Mouse (Mus musculus) small intestine, adult 2 months (tissue): ENCODE results near the gene Syngr3. TPM values are rescaled to one million over a fixed set of nuclear protein-coding genes. Genes with fewer than 3 reads are reported as not detected.

Experiments used
- H3K27ac ChIP-seq: fragments of 200-500 bp; 2 replicates; pipeline ENCODE4 v1.5.1; 2012; ENCODE audit warnings: low read depth, low read length, control low read depth, inconsistent platforms; ENCODE audit not compliant: insufficient read depth
- H3K27me3 ChIP-seq: fragments of 200-500 bp; 2 replicates; pipeline ENCODE4 v1.6.1; 2012; ENCODE audit warnings: mild to moderate bottlenecking, moderate library complexity, low read length, inconsistent platforms; ENCODE audit not compliant: control insufficient read depth, insufficient read depth
- H3K36me3 ChIP-seq: fragments of 200-500 bp; 2 replicates; pipeline ENCODE4 v1.6.1; 2012; ENCODE audit warnings: mild to moderate bottlenecking, low read length, control low read depth, inconsistent platforms; ENCODE audit not compliant: control insufficient read depth, insufficient read depth
- H3K4me1 ChIP-seq: fragments of 200-500 bp; 2 replicates; pipeline ENCODE4 v1.6.1; 2012; ENCODE audit warnings: low read length, inconsistent platforms, mixed read lengths; ENCODE audit not compliant: control insufficient read depth, insufficient read depth, insufficient read length
- H3K4me3 ChIP-seq: fragments of 200-500 bp; 2 replicates; pipeline ENCODE4 v1.5.1; 2012; ENCODE audit warnings: low read depth, mild to moderate bottlenecking, control low read depth, inconsistent platforms, low read length, moderate library complexity
- CTCF ChIP-seq: fragments of 200-500 bp; IDR thresholded peaks from 2 replicates; pipeline ENCODE4 v1.5.1; 2012; ENCODE audit warnings: low read depth, mild to moderate bottlenecking, control low read depth, inconsistent platforms, low read length, moderate library complexity, mixed read lengths; ENCODE audit not compliant: insufficient replicate concordance, insufficient read length; ENCODE audit errors: extremely low read depth
- POLR2A ChIP-seq: fragments of 200-500 bp; IDR thresholded peaks from 2 replicates; pipeline ENCODE4 v1.6.1; 2012; ENCODE audit warnings: low read depth, mild to moderate bottlenecking, control low read depth, inconsistent platforms, low read length, moderate library complexity
- WGBS: fragments of 180-500 bp; shearing (Covaris S2); methylation state at CpG from one replicate; pipeline ENCODE4 v1.1.7; 2018; 5-methylcytosine and 5-hydroxymethylcytosine counted together
- polyA plus RNA-seq: library from polyadenylated mRNA; depleted of rRNA; stranded (reverse); fragments of >200 nt; gene quantifications from 2 replicates; pipeline ENCODE4 v1.2.3, GENCODE M21; 2012

Syngr3 gene
- polyA plus RNA-seq, 1 experiment: 1.3 TPM

DNA sequence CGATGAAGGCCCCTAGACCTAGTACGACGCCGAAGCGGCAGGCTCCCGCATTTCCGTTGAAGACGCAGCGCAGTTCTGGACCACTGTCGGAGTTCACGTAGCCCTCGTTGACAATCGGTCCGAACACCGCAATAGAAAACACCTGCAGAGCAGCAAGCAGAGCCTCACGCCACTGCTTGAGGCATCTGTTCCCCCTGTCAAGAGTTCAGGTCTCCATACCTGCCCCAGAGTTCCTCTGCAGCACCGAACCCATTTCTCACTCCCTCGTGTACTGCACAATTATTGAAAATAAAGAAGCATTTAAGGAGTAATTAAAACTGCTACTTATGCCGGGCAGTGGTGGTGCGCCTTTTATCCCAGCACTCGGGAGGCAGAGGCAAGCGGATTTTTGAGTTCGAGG is 2.2 kb downstream of the Syngr3 start:
- no peak overlapping the region for H3K27ac ChIP-seq
- peaks cover 13% of the 10 kb centered on the region for H3K4me1 ChIP-seq
- H3K27me3 ChIP-seq: peaks cover 17% of the 10 kb centered on the region
- H3K36me3 ChIP-seq: peaks cover 2% of the 10 kb centered on the region; the same call in 1 of the 2 replicates
- no peak for TF ChIP-seq CTCF
- TF ChIP-seq POLR2A: no peak
- peak overlapping the region; percentile 74 for H3K4me3 ChIP-seq
- 24% methylated on average over 23 of the region's 23 CpGs for WGBS

DNA sequence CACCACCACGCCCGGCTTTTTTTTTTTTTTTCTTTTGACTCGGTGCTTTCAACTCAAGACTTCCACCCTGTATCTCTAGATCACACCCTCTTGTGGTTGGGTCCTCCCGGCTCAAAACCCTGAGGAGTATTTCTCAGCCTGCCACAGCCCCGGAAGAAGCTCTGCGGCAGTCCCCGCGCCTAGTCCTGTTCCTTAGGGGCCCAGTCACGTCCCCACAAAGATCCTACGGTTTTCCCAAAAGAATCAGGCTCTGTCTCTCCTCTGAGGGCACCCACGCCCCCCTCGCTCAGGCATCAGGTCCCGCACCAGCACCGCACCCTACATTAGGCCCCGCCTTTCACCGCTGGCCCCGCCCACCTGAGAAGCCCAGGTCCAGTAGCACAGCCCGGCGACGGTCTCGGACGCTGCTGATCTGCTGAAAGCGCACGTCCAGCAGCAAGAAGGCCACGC is 2.6 kb downstream of the Syngr3 start:
- H3K4me3 ChIP-seq: peak overlapping the region; percentile 74
- no peak overlapping the region for H3K27ac ChIP-seq
- peaks cover 17% of the 10 kb centered on the region for H3K27me3 ChIP-seq
- peaks cover 13% of the 10 kb centered on the region for H3K4me1 ChIP-seq
- under 1% methylated on average over 25 of the region's 25 CpGs for WGBS
- H3K36me3 ChIP-seq: peaks cover 4% of the 10 kb centered on the region; the same call in 1 of the 2 replicates
- TF ChIP-seq CTCF: no peak
- TF ChIP-seq POLR2A: no peak

DNA sequence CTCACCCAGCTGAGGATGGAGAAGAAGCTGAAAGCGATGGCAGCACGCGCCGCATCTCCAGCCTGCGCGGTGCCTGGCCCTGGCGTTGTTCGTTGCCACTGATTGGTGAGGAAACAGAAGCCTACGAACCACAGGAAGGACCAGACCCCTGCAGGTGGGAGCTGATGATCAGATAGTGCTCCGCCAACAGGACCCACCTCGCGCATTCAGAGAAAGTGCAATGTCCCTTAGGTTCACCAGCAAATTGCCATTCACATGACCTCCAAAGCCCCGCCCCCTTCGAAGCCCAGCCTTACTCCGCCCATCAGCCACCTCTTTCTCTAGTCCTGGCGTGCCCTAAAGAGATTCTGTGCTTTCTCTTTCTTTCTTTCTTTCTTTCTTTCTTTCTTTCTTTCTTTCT is 3.2 kb downstream of the Syngr3 start:
- Histone ChIP-seq H3K27me3 (peaks cover 17% of the 10 kb centered on the region), H3K4me1 (peaks cover 13% of the 10 kb centered on the region), H3K36me3 (peaks cover 8% of the 10 kb centered on the region), H3K27ac (no peak overlapping the region), H3K4me3 (peak overlapping the region; percentile 24)
- no peak for TF ChIP-seq POLR2A
- no peak for TF ChIP-seq CTCF
- WGBS: 50% methylated on average over 16 of the region's 16 CpGs

DNA sequence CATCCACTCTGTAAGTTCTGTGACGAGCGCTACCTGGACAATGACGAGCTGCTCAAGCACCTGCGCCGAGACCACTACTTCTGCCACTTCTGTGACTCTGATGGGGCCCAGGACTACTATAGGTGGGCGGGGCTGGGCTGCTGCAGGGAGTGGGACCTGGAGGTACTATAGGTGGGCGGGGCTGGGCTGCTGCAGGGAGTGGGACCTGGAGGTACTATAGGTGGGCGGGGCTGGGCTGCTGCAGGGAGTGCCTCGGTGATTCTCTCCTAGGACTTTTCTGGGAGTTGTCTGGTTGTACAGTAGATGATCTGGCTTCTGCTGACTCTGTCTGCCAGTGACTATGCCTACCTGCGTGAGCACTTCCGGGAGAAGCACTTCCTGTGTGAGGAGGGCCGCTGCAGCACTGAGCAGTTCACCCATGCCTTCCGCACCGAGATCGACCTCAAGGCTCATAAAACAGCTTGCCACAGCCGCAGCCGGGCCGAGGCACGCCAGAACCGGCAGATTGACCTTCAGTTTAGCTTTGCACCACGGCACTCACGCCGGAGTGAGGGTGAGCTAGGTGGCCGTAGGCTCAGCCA is 12.2 kb downstream of the Syngr3 start:
- 69% methylated on average over 24 of the region's 24 CpGs for WGBS
- Histone ChIP-seq H3K27me3 (no peaks in the 10 kb centered on the region), H3K4me1 (peaks cover 4% of the 10 kb centered on the region), H3K4me3 (no peak overlapping the region), H3K36me3 (peaks cover 54% of the 10 kb centered on the region), H3K27ac (peak overlapping the region; percentile 47)
- no peak for TF ChIP-seq POLR2A
- TF ChIP-seq CTCF: no peak

DNA sequence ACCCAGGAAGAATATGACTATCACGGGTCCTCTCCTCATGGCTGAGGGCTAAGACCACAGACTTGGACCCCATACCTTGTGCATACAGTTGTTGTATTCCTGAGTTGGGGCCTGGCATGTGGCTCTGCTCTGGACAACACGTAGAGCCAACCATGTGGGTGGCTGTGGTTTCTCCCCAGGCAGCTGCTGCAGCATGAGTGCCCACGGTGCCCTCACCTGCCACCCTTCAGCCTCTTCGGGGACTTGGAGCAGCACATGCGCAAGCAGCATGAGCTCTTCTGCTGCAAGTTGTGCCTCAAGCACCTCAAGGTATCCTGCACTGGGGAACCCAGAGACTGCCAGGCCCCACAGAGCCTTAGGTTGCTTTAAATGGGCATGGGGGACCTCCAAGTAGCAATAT is 12.9 kb downstream of the Syngr3 start:
- Histone ChIP-seq H3K4me3 (no peak overlapping the region), H3K27me3 (no peaks in the 10 kb centered on the region), H3K27ac (no peak overlapping the region), H3K4me1 (peaks cover 9% of the 10 kb centered on the region), H3K36me3 (peaks cover 48% of the 10 kb centered on the region)
- TF ChIP-seq POLR2A: no peak
- TF ChIP-seq CTCF: no peak
- WGBS: 94% methylated on average over 5 of the region's 5 CpGs

DNA sequence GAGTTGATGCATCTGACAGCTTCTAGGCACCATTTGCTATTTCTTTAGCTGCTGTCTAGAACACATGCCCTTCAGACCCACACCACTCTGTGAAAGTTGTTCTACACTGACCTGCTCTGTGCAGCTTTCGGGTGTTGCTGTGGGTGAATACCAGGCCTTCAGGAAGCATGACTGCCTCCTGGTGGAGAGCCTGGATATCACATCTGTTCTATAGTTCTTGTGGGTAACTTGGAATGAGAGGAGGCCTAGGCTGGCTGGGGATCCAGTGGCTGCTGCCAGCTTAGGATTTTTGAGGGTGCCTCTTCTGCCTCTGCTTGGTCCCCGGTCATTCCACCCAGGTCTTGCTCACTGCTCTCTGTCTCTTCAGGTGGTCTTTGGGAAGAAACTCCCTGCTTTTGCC is 13.6 kb downstream of the Syngr3 start:
- 64% methylated on average over 2 of the region's 2 CpGs for WGBS
- TF ChIP-seq POLR2A (no peak; the same call in 1 of the 2 replicates), CTCF (peak; percentile 84; the same call in 1 of the 2 replicates)

DNA sequence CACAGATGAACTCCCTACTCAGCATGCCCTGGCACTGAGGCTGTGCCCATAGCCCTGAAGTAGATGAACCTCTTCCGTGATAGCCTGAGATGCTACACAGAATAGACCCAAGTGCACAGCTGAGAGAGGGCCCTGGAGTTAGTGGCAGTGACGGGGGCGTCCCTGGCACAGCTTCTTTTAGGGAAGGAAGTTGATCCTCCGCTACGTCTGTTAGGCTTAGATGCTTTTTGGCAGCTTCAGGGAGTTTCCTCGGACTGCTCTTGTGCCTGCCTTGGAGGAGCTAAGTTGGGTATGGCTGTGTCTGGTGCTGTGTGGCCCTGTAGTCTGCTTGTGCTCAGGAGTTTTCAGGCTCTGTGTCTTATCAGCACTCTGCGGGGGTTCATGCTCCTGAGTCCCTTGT is 15.5 kb downstream of the Syngr3 start:
- WGBS: 73% methylated on average over 7 of the region's 7 CpGs
- TF ChIP-seq CTCF (no peak), POLR2A (no peak)
- H3K4me3 ChIP-seq: no peak overlapping the region
- H3K27me3 ChIP-seq: no peaks in the 10 kb centered on the region
- H3K27ac ChIP-seq: no peak overlapping the region
- H3K4me1 ChIP-seq: peaks cover 18% of the 10 kb centered on the region
- H3K36me3 ChIP-seq: peaks cover 25% of the 10 kb centered on the region

More for the DNA sequence above, 13.6 kb downstream of the Syngr3 start:
- peaks cover 14% of the 10 kb centered on the region for H3K4me1 ChIP-seq
- no peak overlapping the region for H3K4me3 ChIP-seq
- no peak overlapping the region for H3K27ac ChIP-seq
- H3K27me3 ChIP-seq: no peaks in the 10 kb centered on the region
- H3K36me3 ChIP-seq: peaks cover 43% of the 10 kb centered on the region

DNA sequence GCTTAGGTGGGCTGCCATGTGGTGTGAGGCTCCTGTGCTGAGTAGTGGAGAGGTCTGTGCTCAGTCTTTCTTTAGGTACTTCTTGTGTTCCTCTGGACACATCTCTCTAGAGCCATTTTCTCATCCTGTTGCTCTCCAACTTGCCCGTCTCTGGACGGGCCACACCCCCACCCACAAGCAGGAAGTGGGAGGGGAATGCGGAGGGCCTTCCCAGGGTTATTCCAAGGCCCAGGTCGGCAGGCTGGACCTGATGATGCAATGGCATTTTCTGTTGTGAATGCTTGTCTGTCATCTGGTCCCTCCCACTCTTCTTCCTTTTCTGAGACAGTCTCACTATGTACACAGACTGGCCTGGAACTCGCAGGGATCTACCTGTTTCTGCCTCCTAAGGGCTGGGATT is 17.6 kb downstream of the Syngr3 start:
- TF ChIP-seq CTCF: no peak
- TF ChIP-seq POLR2A: no peak; the same call in 1 of the 2 replicates
- Histone ChIP-seq H3K27ac (peak overlapping the region; percentile 35), H3K4me1 (peaks cover 15% of the 10 kb centered on the region; the same call in 1 of the 2 replicates), H3K27me3 (no peaks in the 10 kb centered on the region), H3K36me3 (peaks cover 7% of the 10 kb centered on the region), H3K4me3 (peak overlapping the region; percentile 22; the same call in 1 of the 2 replicates)
- WGBS: 5% methylated on average over 5 of the region's 5 CpGs
